Mouse (Mus musculus) heart, postnatal 0 days (tissue): ENCODE measurements around the gene Ngrn. TPM values are rescaled to one million over a fixed set of nuclear protein-coding genes. Genes with fewer than 3 reads are reported as not detected.

Source experiments
- ATAC-seq: fragments of 200-750 bp; cut with Nextera tagmentation; 2 replicates; pipeline ENCODE4 v1.8.0; 2017; ENCODE audit warnings: low read depth, moderate number of reproducible peaks, moderate library complexity; ENCODE audit not compliant: insufficient read depth
- DNase-seq: peaks from one replicate; pipeline ENCODE4 v3.0.0-alpha.2; 2016; ENCODE audit warnings: low spot score
- H3K27ac ChIP-seq: fragments of 300-500 bp; sonication (generic); 2 replicates; pipeline ENCODE4 v1.5.1; 2014; ENCODE audit warnings: low read depth, mild to moderate bottlenecking
- H3K27me3 ChIP-seq: fragments of 300-500 bp; sonication (generic); 2 replicates; pipeline ENCODE4 v1.6.1; 2014; ENCODE audit warnings: low read length, mixed read lengths; ENCODE audit not compliant: control insufficient read depth, insufficient read depth
- H3K36me3 ChIP-seq: fragments of 300-500 bp; sonication (generic); replicated peaks from 2 replicates; pipeline ENCODE4 v1.6.1; 2014; ENCODE audit warnings: low read length, mixed read lengths; ENCODE audit not compliant: control insufficient read depth, insufficient read depth
- H3K4me1 ChIP-seq: fragments of 300-500 bp; sonication (generic); 2 replicates; pipeline ENCODE4 v1.6.1; 2014; ENCODE audit warnings: antibody characterized with exemption; ENCODE audit not compliant: control insufficient read depth, insufficient read depth
- H3K4me2 ChIP-seq: fragments of 300-500 bp; sonication (generic); 2 replicates; pipeline ENCODE4 v1.6.1; 2014; ENCODE audit warnings: low read depth, mild to moderate bottlenecking, low read length, moderate library complexity
- H3K4me3 ChIP-seq: fragments of 300-500 bp; sonication (generic); 2 replicates; pipeline ENCODE4 v1.5.1; 2014; ENCODE audit warnings: low read depth, low read length
- H3K9ac ChIP-seq: fragments of 300-500 bp; sonication (generic); replicated peaks from 2 replicates; pipeline ENCODE4 v1.6.1; 2014; ENCODE audit warnings: low read depth, low read length, mixed read lengths
- H3K9me3 ChIP-seq: fragments of 300-500 bp; sonication (generic); replicated peaks from 2 replicates; pipeline ENCODE4 v1.6.1; 2016; ENCODE audit warnings: low read length; ENCODE audit not compliant: control insufficient read depth
- CTCF ChIP-seq: IDR thresholded peaks from 2 replicates; pipeline ENCODE4 v1.5.1; 2016; ENCODE audit warnings: antibody characterized with exemption, control low read depth, low read depth
- EP300 ChIP-seq: IDR thresholded peaks from 2 replicates; pipeline ENCODE4 v1.6.1; 2016; ENCODE audit warnings: antibody characterized with exemption, low read depth
- WGBS: fragments of 180-500 bp; shearing (Covaris S2); extraction: QIAGEN DNeasy Blood & Tissue Kit; methylation state at CpG from one replicate; pipeline ENCODE4 v1.1.7; 2014; 5-methylcytosine and 5-hydroxymethylcytosine counted together
- polyA plus RNA-seq: library from polyadenylated mRNA; unstranded; fragments of >200 nt; fragmentation: Nextera tagmentation; extraction: Ambion mirVana; gene quantifications from 2 replicates; pipeline ENCODE4 v1.2.1, GENCODE M21; 2015
- total RNA-seq: library from RNA; depleted of rRNA; stranded (reverse); fragments of >200 nt; gene quantifications from 2 replicates; pipeline ENCODE4 v1.2.3, GENCODE M21; 2014; ENCODE audit warnings: low replicate concordance

Ngrn gene
- total and polyA plus RNA-seq, 2 experiments from 2014 or later = 14.0 to 35.8 TPM

GRCm38 (mm10) chr7:80273456-80273855 is 12.4 kb downstream of the Ngrn start:
- Histone ChIP-seq H3K36me3 (peaks cover 49% of the 10 kb centered on the region), H3K9ac (no peak overlapping the region), H3K4me2 (no peak overlapping the region), H3K27me3 (no peaks in the 10 kb centered on the region), H3K27ac (no peak overlapping the region), H3K9me3 (peaks cover 11% of the 10 kb centered on the region; the same call in 1 of the 2 replicates), H3K4me3 (no peak overlapping the region), H3K4me1 (peaks cover 21% of the 10 kb centered on the region)
- TF ChIP-seq EP300 (no peak), CTCF (no peak)
- DNase-seq (no peak), ATAC-seq (no peak)
- WGBS = 79% methylated on average over 2 of the region's 2 CpGs

GRCm38 (mm10) chr7:80276374-80276773 is 15.4 kb downstream of the Ngrn start:
- WGBS = 90% methylated on average over 4 of the region's 4 CpGs
- peaks cover 11% of the 10 kb centered on the region; the same call in 1 of the 2 replicates for H3K9me3 ChIP-seq
- peaks cover 2% of the 10 kb centered on the region; the same call in 1 of the 2 replicates for H3K4me1 ChIP-seq
- DNase-seq (no peak), ATAC-seq (no peak)
- H3K9ac ChIP-seq = no peak overlapping the region
- no peak for TF ChIP-seq CTCF
- no peak for TF ChIP-seq EP300
- no peaks in the 10 kb centered on the region for H3K27me3 ChIP-seq
- peaks cover 68% of the 10 kb centered on the region for H3K36me3 ChIP-seq
- H3K4me3 ChIP-seq = no peak overlapping the region
- no peak overlapping the region for H3K27ac ChIP-seq
- no peak overlapping the region for H3K4me2 ChIP-seq

DNA sequence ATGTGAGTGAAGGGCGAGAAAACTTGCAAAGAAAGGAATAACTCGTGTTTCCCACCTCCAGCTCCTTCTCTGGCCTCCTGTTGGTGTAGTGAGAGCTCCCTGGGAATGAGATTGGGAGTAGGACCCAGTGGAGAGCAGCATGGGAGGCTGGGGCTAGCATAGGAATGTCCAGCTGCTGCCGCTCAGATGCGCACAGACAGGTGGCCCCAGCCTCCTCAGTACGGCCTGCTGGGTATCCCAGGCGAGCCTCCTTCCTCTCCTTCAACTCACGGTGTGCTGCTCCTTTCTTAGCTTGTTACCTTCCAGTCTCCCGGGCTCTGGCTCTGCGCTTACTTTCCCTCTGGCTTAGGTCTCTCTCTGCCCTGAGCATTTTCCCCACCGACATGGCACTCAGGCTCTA is 19.0 kb downstream of the Ngrn start:
- H3K4me2 ChIP-seq = no peak overlapping the region
- H3K27ac ChIP-seq = no peak overlapping the region
- no peaks in the 10 kb centered on the region for H3K27me3 ChIP-seq
- ATAC-seq (no peak), DNase-seq (no peak)
- peaks cover 3% of the 10 kb centered on the region; the same call in 1 of the 2 replicates for H3K9me3 ChIP-seq
- TF ChIP-seq CTCF (no peak), EP300 (no peak)
- H3K9ac ChIP-seq = no peak overlapping the region
- peaks cover 78% of the 10 kb centered on the region for H3K36me3 ChIP-seq
- WGBS = 85% methylated on average over 10 of the region's 10 CpGs
- H3K4me1 ChIP-seq = no peaks in the 10 kb centered on the region
- no peak overlapping the region for H3K4me3 ChIP-seq

DNA sequence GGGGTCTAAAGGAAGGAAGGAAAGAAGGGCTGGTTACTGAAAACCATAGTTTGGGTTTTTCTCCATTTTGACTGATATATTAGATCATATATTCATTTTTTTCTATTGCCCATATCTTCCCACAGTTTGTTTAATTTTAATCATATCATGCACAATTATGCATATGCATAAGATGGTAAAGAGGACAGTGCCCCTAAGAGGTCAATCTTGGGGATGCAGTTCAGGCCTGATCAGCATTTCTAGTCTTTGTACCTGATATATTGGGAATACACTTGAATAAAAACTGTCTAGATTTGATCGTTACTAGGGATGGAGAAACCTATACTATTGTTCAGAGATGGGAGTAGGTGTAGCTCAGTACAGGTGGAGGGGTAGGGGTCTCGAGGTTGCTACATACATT is 20.0 kb downstream of the Ngrn start:
- no peaks in the 10 kb centered on the region for H3K27me3 ChIP-seq
- ATAC-seq (no peak), DNase-seq (no peak)
- no peak overlapping the region for H3K9ac ChIP-seq
- TF ChIP-seq CTCF (no peak), EP300 (no peak)
- no peak overlapping the region for H3K4me2 ChIP-seq
- H3K9me3 ChIP-seq = no peaks in the 10 kb centered on the region
- peaks cover 80% of the 10 kb centered on the region for H3K36me3 ChIP-seq
- no peaks in the 10 kb centered on the region for H3K4me1 ChIP-seq
- no peak overlapping the region for H3K27ac ChIP-seq
- no peak overlapping the region for H3K4me3 ChIP-seq
- WGBS = 89% methylated on average over 2 of the region's 2 CpGs

- H3K27me3 ChIP-seq = no peaks in the 10 kb centered on the region
- no peaks in the 10 kb centered on the region for H3K9me3 ChIP-seq
- no peak overlapping the region for H3K4me2 ChIP-seq
- no peak overlapping the region for H3K27ac ChIP-seq
- ATAC-seq (no peak), DNase-seq (no peak)
- H3K4me1 ChIP-seq = no peaks in the 10 kb centered on the region
- 88% methylated on average over 3 of the region's 3 CpGs for WGBS
- no peak for TF ChIP-seq CTCF
- TF ChIP-seq EP300 = no peak
- no peak overlapping the region for H3K4me3 ChIP-seq
- no peak overlapping the region for H3K9ac ChIP-seq
- peaks cover 80% of the 10 kb centered on the region for H3K36me3 ChIP-seq
Observed at GRCm38 (mm10) chr7:80281646-80282045, 20.6 kb downstream of the Ngrn start.

DNA sequence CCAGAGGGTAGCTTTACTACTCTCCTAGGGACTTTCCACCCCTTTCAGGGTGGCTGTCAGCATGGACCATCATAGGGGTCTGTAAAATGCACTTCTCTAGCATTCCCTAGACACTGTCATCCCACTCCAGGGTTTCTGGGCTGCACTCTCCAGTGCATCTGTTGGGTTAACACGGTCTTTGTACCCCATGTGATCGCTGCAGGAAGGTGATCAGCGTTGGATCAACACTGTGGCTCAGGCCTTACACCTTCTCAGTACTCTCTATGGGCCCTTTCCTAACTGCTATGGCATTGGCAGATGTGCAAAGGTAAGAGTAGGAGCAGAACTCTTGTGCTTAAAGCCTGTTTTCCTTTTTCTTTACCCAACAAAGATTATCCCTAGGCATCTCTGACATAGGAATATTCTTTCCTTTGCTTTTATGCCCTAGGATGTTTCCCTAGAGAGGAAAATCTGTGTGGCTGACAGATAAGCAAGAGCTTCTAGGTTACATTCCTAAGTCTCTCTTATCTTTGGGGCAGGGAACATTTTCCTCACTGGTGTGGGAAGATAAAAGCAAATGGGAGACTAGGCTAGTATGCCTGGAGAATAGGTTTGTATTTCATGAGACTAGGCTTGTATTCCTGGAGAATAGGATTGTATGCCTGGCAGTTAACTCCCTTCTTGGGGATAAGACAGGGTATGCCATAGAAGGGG is 22.4 kb downstream of the Ngrn start:
- Histone ChIP-seq H3K4me2 (no peak overlapping the region), H3K4me3 (no peak overlapping the region), H3K36me3 (peaks cover 81% of the 10 kb centered on the region), H3K27me3 (no peaks in the 10 kb centered on the region), H3K27ac (no peak overlapping the region), H3K9me3 (no peaks in the 10 kb centered on the region), H3K9ac (no peak overlapping the region), H3K4me1 (no peaks in the 10 kb centered on the region)
- no peak for ATAC-seq
- TF ChIP-seq EP300 (no peak), CTCF (no peak)
- WGBS = 61% methylated on average over 3 of the region's 3 CpGs
- DNase-seq = no peak
